Mouse (Mus musculus) intestine, embryonic 15.5 days (tissue): ENCODE results near the gene Sox5. TPM values are rescaled to one million over a fixed set of nuclear protein-coding genes. Genes with fewer than 3 reads are reported as not detected.

Experiments
- ATAC-seq: fragments of 200-750 bp; cut with Nextera tagmentation; 2 replicates; pipeline ENCODE4 v1.8.0; 2017; ENCODE audit warnings: moderate TSS enrichment, moderate library complexity
- H3K27ac ChIP-seq: fragments of 300-500 bp; sonication (generic); 2 replicates; pipeline ENCODE4 v1.5.1; 2015; ENCODE audit warnings: mild to moderate bottlenecking, inconsistent platforms
- H3K27me3 ChIP-seq: fragments of 300-500 bp; sonication (generic); replicated peaks from 2 replicates; pipeline ENCODE4 v1.6.1; 2015; ENCODE audit warnings: inconsistent platforms
- H3K36me3 ChIP-seq: fragments of 300-500 bp; sonication (generic); 2 replicates; pipeline ENCODE4 v1.6.1; 2015; ENCODE audit warnings: inconsistent platforms
- H3K4me1 ChIP-seq: fragments of 300-500 bp; sonication (generic); replicated peaks from 2 replicates; pipeline ENCODE4 v1.6.1; 2015; ENCODE audit warnings: inconsistent platforms
- H3K4me2 ChIP-seq: fragments of 300-500 bp; sonication (generic); replicated peaks from 2 replicates; pipeline ENCODE4 v1.6.1; 2015; ENCODE audit warnings: mild to moderate bottlenecking, inconsistent platforms
- H3K4me3 ChIP-seq: fragments of 300-500 bp; sonication (generic); replicated peaks from 2 replicates; pipeline ENCODE4 v1.5.1; 2015; ENCODE audit warnings: inconsistent platforms
- H3K9ac ChIP-seq: fragments of 300-500 bp; sonication (generic); 2 replicates; pipeline ENCODE4 v1.6.1; 2015; ENCODE audit warnings: inconsistent platforms
- H3K9me3 ChIP-seq: fragments of 300-500 bp; sonication (generic); 2 replicates; pipeline ENCODE4 v1.6.1; 2016; ENCODE audit warnings: inconsistent platforms
- WGBS: fragments of 180-500 bp; shearing (Covaris S2); methylation state at CpG from one replicate; pipeline ENCODE4 v1.1.7; 2015; 5-methylcytosine and 5-hydroxymethylcytosine counted together
- polyA plus RNA-seq: library from polyadenylated mRNA; unstranded; fragments of >200 nt; fragmentation: Nextera tagmentation; extraction: Ambion mirVana; gene quantifications from 2 replicates; pipeline ENCODE4 v1.2.1, GENCODE M21; 2015

Sox5 gene
- polyA plus RNA-seq, 1 experiment from 2014 or later: 12.9 TPM

DNA sequence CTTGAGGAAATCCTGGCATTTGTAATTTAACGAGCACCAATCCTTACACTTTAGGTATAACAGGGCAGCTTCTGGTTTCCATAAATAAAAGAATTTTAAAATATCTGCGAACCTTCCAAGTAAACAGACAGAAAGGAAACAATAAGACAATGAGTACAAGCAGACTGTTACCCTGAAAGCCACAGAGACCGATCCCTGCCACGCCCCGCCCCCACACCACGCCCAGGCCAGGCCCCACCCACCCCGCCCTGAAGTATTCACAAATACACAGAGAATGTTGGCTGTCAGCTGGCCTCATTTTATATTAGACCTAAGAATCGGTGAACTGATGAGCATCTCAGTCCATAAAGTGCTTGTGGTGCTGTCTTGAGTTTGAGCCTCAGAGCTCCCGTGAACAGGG is 117.0 kb downstream of the Sox5 start:
- Histone ChIP-seq H3K9ac (no peak overlapping the region), H3K27ac (no peak overlapping the region), H3K4me3 (no peak overlapping the region), H3K4me2 (no peak overlapping the region), H3K27me3 (no peaks in the 10 kb centered on the region), H3K4me1 (no peaks in the 10 kb centered on the region), H3K36me3 (no peaks in the 10 kb centered on the region), H3K9me3 (no peaks in the 10 kb centered on the region)
- 68% methylated on average over 9 of the region's 9 CpGs for WGBS
- 0 out of 2 replicates have a peak, but pooled peaks have one; percentile 28 for ATAC-seq

- H3K4me3 ChIP-seq: no peak overlapping the region
- no peak overlapping the region for H3K27ac ChIP-seq
- ATAC-seq: peak; percentile 58; the same call in 1 of the 2 replicates
- no peaks in the 10 kb centered on the region for H3K27me3 ChIP-seq
- no peak overlapping the region for H3K4me2 ChIP-seq
- no peak overlapping the region for H3K9ac ChIP-seq
- no peaks in the 10 kb centered on the region for H3K36me3 ChIP-seq
- H3K4me1 ChIP-seq: no peaks in the 10 kb centered on the region
- WGBS: 65% methylated on average over 4 of the region's 4 CpGs
- H3K9me3 ChIP-seq: no peaks in the 10 kb centered on the region
Observed at GRCm38 (mm10) chr6:144663516-144664074, 118.2 kb downstream of the Sox5 start.

DNA sequence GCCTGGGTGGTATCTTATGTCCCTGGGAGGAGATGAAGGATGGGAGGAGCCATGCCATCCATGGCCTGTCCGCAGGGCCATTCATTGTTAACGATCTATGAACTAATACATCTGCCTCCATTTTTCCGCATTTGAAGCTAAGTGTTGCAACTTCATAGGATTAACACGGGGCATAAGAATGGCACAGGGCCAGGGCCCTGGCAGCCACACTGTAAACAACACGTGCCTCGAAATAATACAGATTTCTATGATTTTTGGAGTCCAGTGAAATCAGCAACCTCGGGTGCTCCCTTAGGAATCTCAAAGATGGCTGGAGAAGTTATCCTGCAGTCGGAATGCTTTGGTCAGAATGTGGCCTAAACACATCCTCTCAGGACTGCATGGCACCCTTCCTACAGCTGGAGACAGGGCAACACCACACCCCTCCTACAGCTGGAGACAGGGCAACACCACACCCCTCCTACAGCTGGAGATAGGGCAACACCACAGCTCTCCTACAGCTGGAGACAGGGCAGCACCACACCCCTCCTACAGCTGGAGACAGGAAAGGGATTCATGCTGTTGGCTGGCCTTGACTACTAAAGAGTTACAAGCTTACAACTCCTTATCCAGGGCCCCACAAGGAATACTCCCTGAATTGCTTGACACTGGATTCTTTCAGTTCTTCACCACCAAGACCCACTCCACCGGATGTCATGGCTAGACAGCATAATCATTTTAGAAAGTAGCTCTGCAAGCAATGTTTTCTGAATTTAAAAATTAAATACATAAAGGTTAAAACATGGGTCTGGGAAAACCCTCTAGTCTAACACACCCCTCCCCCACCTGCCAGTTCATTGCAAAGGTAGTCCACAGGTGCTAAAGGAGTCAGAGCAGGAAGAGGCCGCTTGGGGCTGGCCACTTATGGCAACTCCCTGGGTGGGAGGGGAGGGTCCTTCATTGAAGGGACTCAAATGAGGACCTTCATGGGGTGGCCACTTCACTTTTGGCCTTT is 122.4 kb downstream of the Sox5 start:
- WGBS: 73% methylated on average over 10 of the region's 10 CpGs
- peak; percentile 56 for ATAC-seq
- Histone ChIP-seq H3K9me3 (no peaks in the 10 kb centered on the region), H3K9ac (no peak overlapping the region), H3K4me1 (no peaks in the 10 kb centered on the region), H3K4me2 (no peak overlapping the region), H3K36me3 (no peaks in the 10 kb centered on the region), H3K27ac (no peak overlapping the region), H3K27me3 (no peaks in the 10 kb centered on the region), H3K4me3 (no peak overlapping the region)

DNA sequence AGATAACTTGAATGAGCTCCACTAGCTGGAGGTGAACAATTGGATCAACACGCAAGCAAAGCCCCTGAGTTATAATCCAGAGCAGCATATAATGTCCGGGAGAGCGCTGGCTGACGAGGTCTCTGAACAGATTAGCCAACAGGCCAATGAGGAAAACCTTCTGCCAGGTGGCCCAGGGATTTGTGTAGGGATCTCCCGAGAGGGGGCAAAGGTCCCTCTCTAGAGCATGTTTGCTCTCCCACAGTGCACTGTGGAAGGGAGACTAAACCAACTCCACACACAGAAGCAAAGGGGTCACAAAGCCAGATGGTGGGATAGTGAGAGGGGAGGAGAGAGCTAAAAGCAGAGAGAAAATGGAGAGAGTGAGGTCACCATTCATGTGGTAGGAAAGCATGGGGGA is 128.9 kb downstream of the Sox5 start:
- no peak overlapping the region for H3K9ac ChIP-seq
- 62% methylated on average over 5 of the region's 5 CpGs for WGBS
- no peaks in the 10 kb centered on the region for H3K9me3 ChIP-seq
- no peaks in the 10 kb centered on the region for H3K27me3 ChIP-seq
- H3K4me1 ChIP-seq: peaks cover 7% of the 10 kb centered on the region; the same call in 1 of the 2 replicates
- H3K36me3 ChIP-seq: no peaks in the 10 kb centered on the region
- H3K27ac ChIP-seq: no peak overlapping the region
- no peak overlapping the region for H3K4me3 ChIP-seq
- ATAC-seq: peak; percentile 80
- no peak overlapping the region for H3K4me2 ChIP-seq

DNA sequence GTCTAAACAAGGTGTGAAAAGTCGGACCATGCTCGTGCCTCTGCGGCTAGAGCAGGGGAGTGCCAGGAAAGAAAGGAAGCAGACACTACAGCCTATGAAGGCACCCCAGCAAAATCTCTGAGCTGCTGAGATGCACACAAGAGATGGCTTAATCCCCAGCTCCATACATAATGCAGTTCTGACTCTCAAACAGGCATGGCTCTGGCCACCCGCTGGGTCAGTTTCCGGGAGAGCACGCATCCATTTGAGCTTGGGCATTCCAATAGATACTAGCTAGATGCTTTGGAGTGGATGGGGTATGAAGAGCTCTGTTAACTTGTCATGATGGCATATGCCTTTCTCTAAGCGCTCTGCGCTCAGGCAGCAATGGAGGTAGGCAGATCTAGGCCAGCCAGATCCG is 132.9 kb downstream of the Sox5 start:
- Histone ChIP-seq H3K9ac (no peak overlapping the region), H3K4me3 (no peak overlapping the region), H3K36me3 (no peaks in the 10 kb centered on the region), H3K27me3 (no peaks in the 10 kb centered on the region), H3K27ac (no peak overlapping the region), H3K9me3 (no peaks in the 10 kb centered on the region), H3K4me2 (no peak overlapping the region), H3K4me1 (peaks cover 14% of the 10 kb centered on the region; the same call in 1 of the 2 replicates)
- 60% methylated on average over 9 of the region's 9 CpGs for WGBS
- ATAC-seq: no peak

- Histone ChIP-seq H3K27ac (no peak overlapping the region), H3K9ac (no peak overlapping the region), H3K9me3 (no peaks in the 10 kb centered on the region), H3K36me3 (no peaks in the 10 kb centered on the region), H3K4me1 (peaks cover 14% of the 10 kb centered on the region; the same call in 1 of the 2 replicates), H3K27me3 (no peaks in the 10 kb centered on the region), H3K4me2 (no peak overlapping the region), H3K4me3 (no peak overlapping the region)
- ATAC-seq: no peak
- WGBS: 15% methylated on average over 4 of the region's 4 CpGs
Observed at GRCm38 (mm10) chr6:144648124-144648591, 133.6 kb downstream of the Sox5 start.

DNA sequence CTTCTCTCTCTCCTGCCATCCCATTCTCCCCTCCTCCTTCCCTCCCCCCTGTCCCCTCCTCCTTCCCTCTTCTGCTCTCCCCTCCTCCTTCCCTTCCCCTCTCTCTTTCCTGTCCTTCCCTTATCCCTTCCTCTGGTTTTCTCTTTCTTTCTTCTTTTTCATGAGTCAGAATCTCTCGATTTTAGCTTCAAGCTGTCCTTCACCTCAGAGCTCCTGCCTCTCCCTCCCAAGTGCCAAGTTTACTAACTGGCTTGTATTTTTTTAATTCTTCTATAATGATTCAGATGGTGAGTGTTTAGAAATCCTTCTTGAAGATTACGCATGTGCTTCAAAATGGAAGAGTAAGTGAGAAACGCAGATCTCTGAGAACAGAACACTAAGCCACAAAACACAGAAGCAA is 135.4 kb downstream of the Sox5 start:
- no peaks in the 10 kb centered on the region for H3K9me3 ChIP-seq
- H3K4me2 ChIP-seq: no peak overlapping the region
- H3K27me3 ChIP-seq: no peaks in the 10 kb centered on the region
- no peak overlapping the region for H3K4me3 ChIP-seq
- H3K36me3 ChIP-seq: no peaks in the 10 kb centered on the region
- no peak for ATAC-seq
- no peak overlapping the region for H3K27ac ChIP-seq
- WGBS: 82% methylated on average over 3 of the region's 3 CpGs
- H3K4me1 ChIP-seq: peaks cover 19% of the 10 kb centered on the region
- no peak overlapping the region for H3K9ac ChIP-seq

DNA sequence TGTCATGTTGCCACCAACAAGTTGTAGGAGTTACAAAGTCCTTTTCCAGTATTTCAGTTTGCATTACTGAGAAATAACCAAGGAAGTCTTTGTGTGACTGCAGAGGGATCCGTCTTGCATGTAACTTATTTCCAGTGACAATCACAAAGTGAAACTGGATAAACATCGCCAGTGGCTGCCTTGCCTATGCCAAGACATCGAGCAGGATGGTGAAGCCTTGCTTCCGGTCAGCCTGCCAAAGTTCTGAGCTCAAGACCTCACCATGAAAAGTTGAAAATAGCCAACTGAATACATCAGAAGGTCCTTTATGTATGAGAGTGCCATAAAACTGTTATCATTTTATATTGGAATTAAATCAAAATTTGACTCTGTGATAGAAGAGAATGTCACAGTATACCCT is 136.0 kb downstream of the Sox5 start:
- 82% methylated on average over 4 of the region's 4 CpGs for WGBS
- no peak for ATAC-seq
- H3K27me3 ChIP-seq: no peaks in the 10 kb centered on the region
- no peaks in the 10 kb centered on the region for H3K36me3 ChIP-seq
- no peak overlapping the region for H3K9ac ChIP-seq
- no peak overlapping the region for H3K4me3 ChIP-seq
- H3K4me2 ChIP-seq: no peak overlapping the region
- no peak overlapping the region for H3K27ac ChIP-seq
- peaks cover 22% of the 10 kb centered on the region for H3K4me1 ChIP-seq
- H3K9me3 ChIP-seq: no peaks in the 10 kb centered on the region

- Histone ChIP-seq H3K27ac (no peak overlapping the region), H3K9me3 (no peaks in the 10 kb centered on the region), H3K4me1 (peaks cover 24% of the 10 kb centered on the region), H3K36me3 (no peaks in the 10 kb centered on the region), H3K27me3 (no peaks in the 10 kb centered on the region), H3K9ac (no peak overlapping the region), H3K4me3 (no peak overlapping the region), H3K4me2 (no peak overlapping the region)
- no peak for ATAC-seq
- WGBS: 62% methylated on average over 4 of the region's 4 CpGs
Observed at GRCm38 (mm10) chr6:144644711-144645110, 137.1 kb downstream of the Sox5 start.

- no peaks in the 10 kb centered on the region for H3K27me3 ChIP-seq
- H3K9ac ChIP-seq: no peak overlapping the region
- no peaks in the 10 kb centered on the region for H3K36me3 ChIP-seq
- no peak overlapping the region for H3K4me2 ChIP-seq
- no peaks in the 10 kb centered on the region for H3K9me3 ChIP-seq
- WGBS: 60% methylated on average over 5 of the region's 5 CpGs
- ATAC-seq: peak; percentile 71
- H3K4me1 ChIP-seq: peaks cover 20% of the 10 kb centered on the region
- no peak overlapping the region for H3K4me3 ChIP-seq
- no peak overlapping the region for H3K27ac ChIP-seq
Observed at GRCm38 (mm10) chr6:144643601-144644000, 138.2 kb downstream of the Sox5 start.

DNA sequence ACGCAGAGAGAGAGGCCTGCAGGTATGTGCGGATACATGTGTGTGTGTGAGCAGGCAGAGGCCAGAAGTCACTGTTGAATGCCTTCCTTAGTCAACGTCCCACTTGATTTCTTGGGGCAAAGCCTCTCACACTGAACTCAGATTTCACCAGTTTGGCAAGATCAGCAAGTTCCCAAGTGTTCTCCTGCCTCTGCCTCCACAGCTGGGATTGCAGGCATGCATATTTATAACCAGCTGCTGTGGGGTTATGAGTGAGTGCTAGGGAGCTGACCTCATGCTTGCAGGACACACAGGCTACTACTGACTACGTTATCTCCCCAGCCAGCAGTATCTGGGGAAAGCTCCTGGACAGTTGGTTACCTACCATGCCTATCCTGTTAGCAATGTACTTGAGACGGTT is 139.9 kb downstream of the Sox5 start:
- H3K4me3 ChIP-seq: no peak overlapping the region
- H3K4me1 ChIP-seq: peaks cover 14% of the 10 kb centered on the region
- H3K4me2 ChIP-seq: no peak overlapping the region
- H3K36me3 ChIP-seq: no peaks in the 10 kb centered on the region
- H3K27me3 ChIP-seq: no peaks in the 10 kb centered on the region
- H3K9me3 ChIP-seq: no peaks in the 10 kb centered on the region
- no peak for ATAC-seq
- WGBS: 70% methylated on average over 5 of the region's 5 CpGs
- no peak overlapping the region for H3K9ac ChIP-seq
- no peak overlapping the region for H3K27ac ChIP-seq

DNA sequence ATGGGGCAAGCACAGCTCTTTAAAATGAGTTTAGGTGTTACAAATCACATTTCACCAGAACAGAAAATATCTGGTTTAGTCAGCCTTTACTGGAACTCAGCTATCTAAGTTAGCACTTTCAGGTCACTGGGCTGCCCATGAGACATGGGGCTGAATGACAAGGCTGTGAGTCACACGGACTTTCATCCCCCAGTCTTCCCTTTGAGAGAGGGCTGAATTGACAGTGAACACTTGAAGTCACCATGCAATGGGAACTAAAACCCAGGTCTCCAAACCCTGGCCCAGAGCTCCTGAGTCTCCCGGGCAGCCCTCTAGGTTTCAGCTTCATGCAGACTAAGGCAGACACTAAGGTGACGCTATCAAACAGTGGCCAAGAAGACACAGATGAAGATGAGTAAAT is 141.2 kb downstream of the Sox5 start:
- WGBS: 81% methylated on average over 3 of the region's 3 CpGs
- no peaks in the 10 kb centered on the region for H3K27me3 ChIP-seq
- no peak overlapping the region for H3K9ac ChIP-seq
- H3K4me1 ChIP-seq: peaks cover 14% of the 10 kb centered on the region
- no peaks in the 10 kb centered on the region for H3K9me3 ChIP-seq
- H3K36me3 ChIP-seq: no peaks in the 10 kb centered on the region
- ATAC-seq: peak; percentile 74
- no peak overlapping the region for H3K27ac ChIP-seq
- H3K4me3 ChIP-seq: no peak overlapping the region
- H3K4me2 ChIP-seq: no peak overlapping the region
